Mouse (Mus musculus): ENCODE data around the gene Hspb7.
A peak's percentile ranks its signal among the peaks of the same experiment; 100 is the strongest.

The Hspb7 gene

GRCm38 (mm10) chr4:141444451-141445327 is 24.1 kb downstream of the Hspb7 start, which contains the start of gene Zbtb17:
Zbtb17 (plus strand) TSS chr4:141444654.
- DNase-seq (ENCODE audit: low spot score): peak; percentile 93

DNA sequence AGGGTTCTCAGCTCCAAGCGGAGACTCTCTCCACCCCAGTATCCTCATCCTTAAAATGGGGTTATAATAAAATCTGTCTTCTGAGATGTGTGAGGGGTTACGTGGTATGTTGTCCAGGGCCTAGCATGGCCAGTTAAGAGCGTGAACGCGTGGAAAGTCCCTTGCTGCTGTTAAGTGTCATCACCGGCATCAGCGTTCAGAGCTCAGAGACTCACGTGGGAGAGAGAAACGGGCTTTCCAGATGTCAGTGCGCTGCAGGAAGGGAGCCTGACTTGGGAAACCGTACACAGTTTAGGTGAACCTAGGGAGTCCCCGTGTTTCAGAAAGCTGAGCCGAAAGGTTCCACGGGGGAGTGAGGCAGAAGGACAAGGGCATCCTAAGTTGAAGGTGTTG is 24.7 kb downstream of the Hspb7 start:
- peak; percentile 77 for DNase-seq (ENCODE audit: low spot score)

DNA sequence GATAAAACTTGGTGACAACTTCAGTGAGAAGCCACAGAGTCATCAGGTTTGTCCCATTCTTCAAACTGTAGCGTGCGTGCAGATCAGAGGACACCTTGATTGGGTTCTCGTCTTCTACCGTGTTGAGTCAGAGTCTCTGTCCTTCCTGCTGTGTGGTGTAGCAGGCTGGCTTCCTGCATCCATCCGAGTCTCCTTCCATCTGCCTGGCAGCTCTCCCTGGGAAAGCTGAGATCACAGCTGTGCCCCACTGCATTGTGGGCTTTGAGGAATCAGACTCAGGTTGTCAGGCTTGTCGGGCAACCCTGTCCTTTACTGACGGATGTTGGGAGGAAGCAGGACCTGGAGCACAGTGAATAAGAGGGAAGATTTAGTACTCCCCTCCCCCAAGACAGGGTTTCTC is 25.6 kb downstream of the Hspb7 start:
- no peak for DNase-seq (ENCODE audit: low spot score)

GRCm38 (mm10) chr4:141451251-141451650 is 30.7 kb downstream of the Hspb7 start:
- DNase-seq (ENCODE audit: low spot score): no peak

DNA sequence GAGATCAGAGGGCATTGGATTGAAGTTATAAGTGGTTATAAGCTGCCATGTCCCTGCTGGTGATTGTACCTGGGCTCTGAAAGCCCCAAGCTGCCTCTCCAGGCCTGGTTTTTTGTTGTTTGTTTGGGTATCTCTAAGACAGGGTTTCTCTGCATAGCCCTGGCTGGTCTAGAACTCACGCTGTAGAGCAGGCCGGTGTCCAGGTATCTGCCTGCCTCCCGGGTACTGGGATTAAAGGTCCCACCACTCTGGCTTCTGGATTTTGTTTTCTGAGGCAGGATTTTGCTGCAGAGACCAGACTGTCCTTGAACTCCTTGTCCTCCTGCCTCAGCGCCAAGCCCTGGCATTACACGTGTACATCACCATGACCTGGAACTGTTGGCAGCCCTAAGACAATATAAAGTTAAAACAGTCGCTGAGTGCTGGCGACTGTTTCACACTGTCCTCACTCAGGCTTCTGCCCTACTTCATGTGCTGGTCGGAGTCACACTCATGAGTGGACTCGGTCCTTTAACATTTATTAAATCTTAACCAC is 31.4 kb downstream of the Hspb7 start:
- DNase-seq (ENCODE audit: low spot score): no peak

DNA sequence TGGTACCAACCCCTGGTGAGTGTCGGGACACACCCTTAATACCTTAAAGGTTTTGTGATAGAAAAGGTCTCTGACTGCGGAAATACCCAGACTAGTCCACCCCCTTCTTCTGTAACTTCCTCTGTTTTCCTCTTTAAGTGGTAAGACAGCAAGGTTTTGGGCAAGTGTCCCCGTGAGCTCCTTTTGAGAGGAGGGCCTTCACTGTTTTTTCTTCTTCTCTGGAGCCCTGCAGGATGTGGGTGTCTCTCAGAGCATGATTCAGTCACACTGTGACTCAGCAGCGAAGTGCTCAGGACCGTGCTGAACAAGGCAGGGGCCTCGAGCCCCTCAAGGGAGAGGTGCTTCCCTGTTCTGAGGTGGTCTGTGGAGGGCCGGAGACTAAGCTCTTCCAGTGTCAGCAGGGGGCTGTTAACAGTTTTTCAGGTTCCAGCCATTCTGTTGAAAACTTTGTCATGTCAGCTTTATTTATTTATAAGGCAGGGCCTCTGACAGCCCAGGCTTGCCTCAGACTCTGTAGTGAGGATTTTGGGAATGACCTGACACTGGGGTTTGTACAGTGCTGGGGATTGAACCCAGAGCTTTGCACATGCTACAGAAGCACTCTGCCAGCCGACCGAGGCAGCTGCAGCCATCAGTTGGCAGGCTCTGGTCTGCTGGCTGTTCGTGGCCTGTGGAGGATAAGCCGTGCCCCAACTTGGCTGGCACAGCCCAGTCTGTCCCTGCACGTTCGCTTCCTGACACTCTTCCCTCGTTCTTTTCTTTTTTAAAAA is 34.2 kb downstream of the Hspb7 start:
- no peak for DNase-seq (ENCODE audit: low spot score)

GRCm38 (mm10) chr4:141455526-141455925 is 34.9 kb downstream of the Hspb7 start:
- no peak for DNase-seq (ENCODE audit: low spot score)

DNA sequence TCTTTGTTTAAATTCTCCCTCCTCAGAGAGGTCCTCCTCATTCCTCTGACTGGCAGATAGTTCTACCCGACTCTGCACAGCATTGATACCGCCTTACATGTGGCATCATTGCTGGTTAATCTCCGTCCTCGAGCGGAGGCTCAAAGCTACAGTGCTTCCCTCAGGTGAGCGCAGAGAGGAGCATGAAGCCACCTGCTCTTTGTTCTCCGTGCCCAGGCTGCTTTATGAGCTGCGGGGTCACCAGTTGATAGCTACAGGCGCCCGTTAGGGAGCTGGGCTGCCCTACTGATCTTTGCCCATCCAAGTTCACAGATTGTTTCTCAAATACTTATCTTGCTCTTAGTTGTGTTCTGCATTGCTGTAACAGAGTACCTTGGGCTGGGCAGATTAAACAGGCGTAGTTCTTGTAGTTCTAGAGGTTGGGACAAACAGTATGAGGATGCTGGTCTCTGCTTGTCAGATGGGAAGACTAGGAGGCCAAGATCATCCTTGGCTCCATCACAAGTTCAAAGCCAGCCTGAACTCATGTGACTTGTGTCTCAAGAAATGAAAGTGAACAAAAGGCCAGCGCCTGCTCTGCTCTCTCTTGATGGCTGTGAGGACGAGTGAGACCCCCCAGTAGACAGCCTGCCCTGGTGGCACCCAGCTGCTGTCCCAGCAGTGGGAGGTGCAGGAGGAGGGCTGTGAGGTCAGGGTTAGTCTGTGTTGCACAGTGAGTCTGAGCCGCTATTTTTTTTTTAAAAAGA is 35.8 kb downstream of the Hspb7 start:
- no peak for DNase-seq (ENCODE audit: low spot score)

- DNase-seq (ENCODE audit: low spot score): no peak
Observed at GRCm38 (mm10) chr4:141458236-141458635, 37.7 kb downstream of the Hspb7 start.

GRCm38 (mm10) chr4:141458888-141459287 is 38.3 kb downstream of the Hspb7 start:
- DNase-seq (ENCODE audit: low spot score): no peak

DNA sequence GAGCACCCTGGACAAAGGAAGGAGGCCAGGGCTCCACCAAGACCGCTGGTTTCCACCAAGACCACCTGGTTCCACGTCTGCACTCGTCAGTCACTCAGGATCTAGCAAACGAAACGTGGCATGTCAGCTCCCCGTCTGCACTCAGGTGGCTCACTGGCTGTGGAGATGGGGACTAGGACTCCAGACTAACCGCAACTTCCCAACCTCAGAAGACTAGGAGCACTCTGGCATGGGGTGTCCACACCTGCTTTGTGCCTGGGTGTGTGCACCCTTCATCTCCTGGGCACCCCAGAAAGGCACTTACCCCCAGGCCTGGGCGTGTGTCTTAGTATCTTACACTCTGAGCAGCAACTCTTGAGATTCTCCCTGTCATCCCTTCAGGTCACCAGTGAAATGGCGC is 39.2 kb downstream of the Hspb7 start:
- DNase-seq (ENCODE audit: low spot score): no peak

- DNase-seq (ENCODE audit: low spot score): no peak
Observed at GRCm38 (mm10) chr4:141460481-141460880, 39.9 kb downstream of the Hspb7 start.

DNA sequence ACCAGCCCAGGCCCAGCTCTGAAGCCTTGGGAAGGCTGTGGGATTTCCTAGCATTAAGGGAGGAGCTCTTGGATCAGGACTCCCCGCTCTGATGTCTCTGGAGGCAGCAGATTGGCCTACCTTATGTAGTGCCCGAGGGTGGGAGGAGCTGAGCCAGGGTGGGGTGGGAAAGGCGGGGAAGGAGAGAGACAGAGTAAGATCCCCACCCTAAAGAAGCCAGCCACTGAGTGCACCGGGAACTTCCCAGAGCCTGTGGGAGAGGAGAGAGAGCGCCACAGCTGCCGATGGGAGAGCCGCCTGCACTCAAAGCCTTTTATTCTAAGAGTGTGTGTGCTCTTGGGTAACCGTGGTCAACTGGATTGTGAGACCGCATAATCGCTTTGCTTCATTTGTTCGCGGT is 40.5 kb downstream of the Hspb7 start:
- no peak for DNase-seq (ENCODE audit: low spot score)

- no peak for DNase-seq (ENCODE audit: low spot score)
Observed at GRCm38 (mm10) chr4:141461576-141461975, 41.0 kb downstream of the Hspb7 start.

DNA sequence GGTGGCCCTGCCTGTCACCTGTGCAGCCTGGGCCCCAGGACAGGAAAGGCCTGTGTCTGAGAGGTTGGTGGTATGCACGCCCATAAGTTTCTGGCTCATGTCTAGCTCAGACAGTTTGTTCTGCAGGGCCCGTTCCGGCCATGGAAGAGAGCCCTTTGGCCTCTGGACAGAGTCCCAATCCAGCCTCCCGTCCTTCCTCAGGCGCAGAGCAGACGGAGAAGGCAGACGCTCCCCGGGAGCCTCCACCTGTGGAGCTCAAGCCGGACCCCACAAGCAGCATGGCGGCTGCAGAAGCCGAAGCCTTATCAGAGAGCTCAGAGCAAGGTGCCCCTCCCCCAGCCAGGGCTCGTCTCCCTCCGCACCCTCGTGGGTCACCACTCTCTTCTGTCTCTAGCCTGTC is 42.9 kb downstream of the Hspb7 start:
- DNase-seq (ENCODE audit: low spot score): no peak

DNA sequence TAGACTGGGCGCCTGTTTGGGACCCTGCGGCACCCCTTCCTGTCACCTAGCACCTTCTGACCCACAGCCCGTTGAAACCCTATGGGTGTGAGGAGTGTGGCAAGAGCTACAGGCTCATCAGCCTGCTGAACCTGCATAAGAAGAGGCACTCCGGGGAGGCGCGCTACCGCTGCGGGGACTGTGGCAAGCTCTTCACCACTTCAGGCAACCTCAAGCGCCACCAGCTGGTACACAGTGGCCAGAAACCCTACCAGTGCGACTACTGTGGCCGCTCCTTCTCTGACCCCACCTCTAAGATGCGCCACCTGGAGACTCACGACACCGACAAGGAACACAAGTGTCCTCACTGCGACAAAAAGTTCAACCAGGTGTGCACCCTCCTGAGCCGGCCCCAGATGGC is 44.1 kb downstream of the Hspb7 start:
- DNase-seq (ENCODE audit: low spot score): no peak

DNA sequence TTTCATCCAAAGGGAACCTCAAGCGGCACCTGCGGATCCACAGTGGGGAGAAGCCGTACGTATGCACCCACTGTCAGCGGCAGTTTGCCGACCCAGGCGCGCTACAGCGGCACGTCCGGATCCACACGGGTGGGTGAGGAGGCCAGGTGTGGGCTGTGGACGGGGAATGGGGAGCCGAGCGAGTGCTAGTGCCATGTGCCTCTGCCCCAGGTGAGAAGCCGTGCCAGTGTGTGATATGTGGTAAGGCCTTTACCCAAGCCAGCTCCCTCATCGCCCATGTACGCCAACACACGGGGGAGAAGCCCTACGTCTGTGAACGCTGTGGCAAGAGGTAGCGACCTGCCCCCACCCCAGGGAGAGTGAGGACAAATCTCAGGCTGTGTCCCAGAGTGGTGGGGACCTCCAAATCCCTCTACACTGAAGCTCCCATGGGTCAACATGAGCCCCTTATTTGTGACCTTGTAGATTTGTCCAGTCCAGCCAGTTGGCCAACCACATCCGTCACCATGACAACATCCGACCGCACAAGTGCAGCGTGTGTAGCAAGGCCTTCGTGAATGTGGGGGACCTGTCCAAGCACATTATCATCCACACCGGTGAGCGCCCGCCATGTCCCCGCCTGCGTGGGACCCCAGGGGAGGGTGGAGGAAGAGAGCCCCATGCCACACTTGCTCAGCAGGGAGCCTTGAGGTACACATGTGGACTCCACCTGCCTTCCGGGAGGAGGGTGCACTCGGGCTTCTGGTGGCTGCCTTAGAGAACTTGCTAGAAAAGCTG is 45.1 kb downstream of the Hspb7 start:
- DNase-seq (ENCODE audit: low spot score): no peak

DNA sequence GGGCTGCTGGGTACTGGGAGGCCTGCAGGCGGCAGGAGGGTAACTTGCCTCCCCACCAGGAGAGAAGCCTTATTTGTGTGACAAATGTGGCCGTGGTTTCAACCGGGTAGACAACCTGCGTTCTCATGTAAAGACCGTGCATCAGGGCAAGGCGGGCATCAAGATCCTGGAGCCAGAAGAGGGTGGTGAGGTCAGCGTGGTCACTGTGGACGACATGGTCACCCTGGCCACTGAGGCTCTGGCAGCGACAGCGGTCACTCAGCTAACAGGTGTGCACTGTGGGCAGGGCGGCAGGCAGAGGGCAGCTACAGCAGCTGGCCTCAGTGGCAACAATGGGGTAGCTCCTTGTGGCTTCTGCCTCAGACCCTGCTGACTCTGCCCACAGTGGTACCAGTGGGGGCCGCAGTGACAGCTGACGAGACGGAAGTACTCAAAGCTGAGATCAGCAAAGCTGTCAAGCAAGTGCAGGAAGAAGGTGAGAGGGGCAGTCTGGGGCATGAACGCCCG is 45.8 kb downstream of the Hspb7 start:
- DNase-seq (ENCODE audit: low spot score): no peak

- peak; percentile 20 for DNase-seq (ENCODE audit: low spot score)
Observed at GRCm38 (mm10) chr4:141466844-141467580, 46.4 kb downstream of the Hspb7 start.

DNA sequence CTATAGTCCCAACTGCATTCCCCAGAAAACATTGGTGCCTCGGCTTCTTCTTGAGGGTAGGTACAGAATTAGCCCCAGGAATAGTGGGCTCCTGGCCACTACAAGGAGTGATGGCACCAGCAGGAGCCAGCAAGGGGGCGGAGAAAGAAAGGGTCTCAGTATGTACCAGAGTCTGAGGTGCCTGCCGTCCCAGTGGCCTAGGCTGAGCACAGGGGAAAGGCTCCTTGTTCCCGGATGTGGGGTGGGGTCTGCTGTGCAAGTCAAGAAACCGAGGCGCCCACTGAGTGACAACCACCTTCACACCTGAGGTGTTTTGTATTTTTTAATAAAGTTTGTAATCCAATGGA is 47.0 kb downstream of the Hspb7 start:
- no peak for DNase-seq (ENCODE audit: low spot score)

- peak; percentile 57 for DNase-seq (ENCODE audit: low spot score)
Observed at GRCm38 (mm10) chr4:141468576-141468975, 48.0 kb downstream of the Hspb7 start.

Measured in MN1 (cell line).